Mouse (Mus musculus) small intestine, adult 2 months (tissue): Measurements from ENCODE around the gene Ndufa13.

Experiments
- CTCF ChIP-seq: fragments of 200-500 bp; IDR thresholded peaks from 2 replicates; pipeline ENCODE4 v1.5.1; 2012; ENCODE audit warnings: low read depth, mild to moderate bottlenecking, control low read depth, inconsistent platforms, low read length, moderate library complexity, mixed read lengths; ENCODE audit not compliant: insufficient replicate concordance, insufficient read length; ENCODE audit errors: extremely low read depth
- POLR2A ChIP-seq: fragments of 200-500 bp; IDR thresholded peaks from 2 replicates; pipeline ENCODE4 v1.6.1; 2012; ENCODE audit warnings: low read depth, mild to moderate bottlenecking, control low read depth, inconsistent platforms, low read length, moderate library complexity

DNA sequence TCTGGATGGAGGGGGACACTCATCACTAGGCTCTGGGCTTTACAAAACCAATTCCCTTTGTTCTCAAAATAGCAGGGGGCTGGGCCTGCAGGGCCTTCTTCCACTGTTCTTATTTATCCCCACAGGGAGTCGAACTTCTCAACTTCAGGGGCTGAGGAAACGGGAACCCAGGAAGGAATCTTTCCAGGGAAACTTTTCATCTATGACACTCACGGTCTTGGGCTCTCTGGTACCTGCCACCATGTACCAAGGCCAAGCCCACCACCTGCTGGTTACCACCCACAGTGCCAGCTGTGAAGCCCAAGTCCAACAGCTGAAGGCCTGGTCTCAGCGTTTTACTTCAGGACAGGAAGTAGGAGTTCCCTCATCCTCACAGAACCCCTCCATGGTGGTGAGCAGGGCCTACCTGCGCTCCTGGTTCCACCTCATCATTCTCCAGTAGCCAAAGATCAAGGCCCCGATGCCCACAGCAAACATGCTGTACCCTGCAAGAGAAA, 7.5 kb downstream of the Ndufa13 start:
- TF ChIP-seq CTCF (no peak), POLR2A (no peak)
